22 mouse cellular contexts compared by ENCODE assay signal in genomic region chr10:61488522-61489110, GRCm38 (mm10).
"Had no signal": no experiment of that assay in that cellular context is flagged by ENCODE, and none has a peak within 500 bp of the region (broad histone marks: within the 10 kb centered on the region; RNA-seq: fewer than 3 reads in every experiment).

No protein-coding gene starts in this region.

- ATAC-seq: midbrain, embryonic 13.5 days; midbrain, embryonic 16.5 days had no signal

- H3K9ac ChIP-seq: limb, embryonic 13.5 days; liver, embryonic 14.5 days; lung, embryonic 15.5 days; midbrain, embryonic 13.5 days; neural tube, embryonic 13.5 days; stomach, embryonic 15.5 days had no signal

- H3K4me2 ChIP-seq: limb, embryonic 13.5 days; lung, embryonic 15.5 days; midbrain, embryonic 13.5 days; neural tube, embryonic 13.5 days; stomach, embryonic 15.5 days had no signal

- DNase-seq: kidney, adult 18-20 months; kidney, adult 9 months; kidney, postnatal 14 days; kidney, postnatal 4 days; lung, adult 18-20 months; lung, postnatal 10 days; lung, postnatal 36 days; retina, postnatal 1 day; right cerebral cortex, postnatal 25 days; spleen, adult 18-20 months; thymus, postnatal 25 days had no signal

- H3K27me3 ChIP-seq: limb, embryonic 13.5 days; lung, embryonic 15.5 days; midbrain, embryonic 13.5 days; neural tube, embryonic 13.5 days; stomach, embryonic 15.5 days had no signal

- H3K4me3 ChIP-seq: limb, embryonic 10.5 days; limb, embryonic 13.5 days; lung, embryonic 15.5 days; megakaryocyte, embryonic 14.5 days; midbrain, embryonic 10.5 days; midbrain, embryonic 13.5 days; myocyte; neural tube, embryonic 13.5 days; stomach, embryonic 15.5 days had no signal

- H3K36me3 ChIP-seq: limb, embryonic 10.5 days; limb, embryonic 13.5 days; lung, embryonic 15.5 days; midbrain, embryonic 10.5 days; midbrain, embryonic 13.5 days; neural tube, embryonic 13.5 days; stomach, embryonic 15.5 days had no signal

- H3K9me3 ChIP-seq: limb, embryonic 10.5 days; limb, embryonic 13.5 days; lung, embryonic 15.5 days; megakaryocyte, embryonic 14.5 days; midbrain, embryonic 10.5 days; midbrain, embryonic 13.5 days; neural tube, embryonic 13.5 days; stomach, embryonic 15.5 days had no signal

- H3K4me1 ChIP-seq: midbrain, embryonic 10.5 days; midbrain, embryonic 13.5 days; neural tube, embryonic 13.5 days; stomach, embryonic 15.5 days had no signal

- H3K27ac ChIP-seq: limb, embryonic 10.5 days; limb, embryonic 13.5 days; liver, embryonic 14.5 days; lung, embryonic 15.5 days; midbrain, embryonic 10.5 days; midbrain, embryonic 13.5 days; neural tube, embryonic 13.5 days; stomach, embryonic 15.5 days had no signal
